Mouse (Mus musculus): ENCODE measurements around the gene Wars. TPM values are rescaled to one million over a fixed set of nuclear protein-coding genes. Genes with fewer than 3 reads are reported as not detected.

The Wars gene
- 111 and 113 TPM in 2 replicates for polyA plus RNA-seq (2016; fragmentation: Nextera tagmentation; extraction: Ambion mirVana)

DNA sequence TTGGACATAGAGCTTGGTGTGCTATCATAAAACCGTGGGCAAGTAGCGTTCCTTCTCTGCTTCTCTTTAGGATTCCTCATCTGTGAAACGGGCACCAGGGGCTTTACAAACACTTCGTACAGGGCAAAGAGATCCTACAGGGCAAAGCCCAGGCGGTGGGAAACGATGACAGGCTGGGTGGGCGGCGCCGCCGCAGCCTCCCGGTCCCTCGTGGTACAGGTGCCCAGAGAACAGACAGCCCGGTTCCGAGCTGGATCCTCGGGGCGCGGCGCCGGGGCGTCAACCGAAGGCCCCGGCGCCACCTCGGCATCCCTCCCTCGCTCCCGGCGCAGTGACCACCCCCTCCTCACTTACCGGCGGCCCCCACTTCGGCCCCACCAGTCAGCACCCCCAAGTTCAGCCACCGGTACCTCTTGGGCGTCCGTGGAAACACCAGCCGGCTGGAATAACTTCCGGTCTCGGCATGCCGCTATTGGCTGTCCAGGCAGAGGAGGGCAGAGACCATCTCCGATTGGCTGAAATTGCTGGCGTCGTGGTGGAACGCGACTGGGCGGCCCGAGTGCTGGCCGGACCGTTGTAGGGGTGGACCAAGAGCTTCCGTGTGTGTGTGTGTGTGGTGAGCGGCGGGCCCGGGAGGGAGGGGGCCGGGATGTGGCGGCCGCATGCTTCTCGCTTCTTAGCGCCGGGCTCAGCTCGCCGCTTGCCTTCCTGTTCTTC is at the start of gene Wars:
Gene Wars, minus strand, starts transcription at position 460 of the 717 bp plus-strand sequence.
- WGBS, result under 1% methylated on average over 58 of the region's 58 CpGs
- Histone ChIP-seq H3K4me1 (peaks cover 24% of the 10 kb centered on the region), H3K27ac (peak within 1 kb of the TSS; percentile 30; the same call in 1 of the 2 replicates), H3K4me2 (replicated peaks) (peak within 1 kb of the TSS; percentile 95), H3K9me3 (replicated peaks) (no peaks in the 10 kb centered on the region), H3K27me3 (no peaks in the 10 kb centered on the region), H3K36me3 (peaks cover 24% of the 10 kb centered on the region), H3K9ac (peak within 1 kb of the TSS; percentile 79), H3K4me3 (peak within 1 kb of the TSS; percentile 81)
- peak; percentile 100 for ATAC-seq (ENCODE audit: low FRiP score)

GRCm38 (mm10) chr12:108942203-108942923 is 48.4 kb upstream of the Wars start:
- no peak for ATAC-seq (ENCODE audit: low FRiP score)
- Histone ChIP-seq H3K36me3 (no peaks in the 10 kb centered on the region), H3K9ac (no peak overlapping the region), H3K9me3 (replicated peaks) (no peaks in the 10 kb centered on the region), H3K27ac (no peak overlapping the region), H3K4me2 (replicated peaks) (no peak overlapping the region), H3K4me1 (peaks cover 12% of the 10 kb centered on the region; the same call in 1 of the 2 replicates), H3K27me3 (no peaks in the 10 kb centered on the region), H3K4me3 (no peak overlapping the region)
- 84% methylated on average over 14 of the region's 14 CpGs for WGBS

DNA sequence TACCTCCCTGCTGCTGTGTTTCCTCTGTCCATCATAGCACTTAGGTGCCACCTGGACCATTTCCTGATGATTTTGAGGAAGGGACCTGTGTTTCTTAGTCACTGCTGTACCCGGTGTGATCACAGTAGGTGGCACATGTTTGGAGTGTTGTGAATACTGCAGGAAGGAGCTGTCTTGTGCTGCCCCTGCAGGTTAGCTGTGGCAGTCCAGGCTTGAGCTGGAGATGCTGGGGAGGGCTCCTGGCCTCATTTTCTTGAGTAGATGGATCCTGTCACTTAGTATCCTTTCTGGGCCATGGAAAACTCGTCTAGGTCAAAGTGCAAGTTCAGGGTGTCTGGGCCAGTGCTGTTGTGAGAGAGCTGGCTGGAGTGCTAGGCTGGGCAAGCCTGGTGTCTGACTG is 47.3 kb upstream of the Wars start:
- Histone ChIP-seq H3K27ac (no peak overlapping the region), H3K4me3 (no peak overlapping the region), H3K9me3 (replicated peaks) (no peaks in the 10 kb centered on the region), H3K4me1 (peaks cover 17% of the 10 kb centered on the region), H3K36me3 (no peaks in the 10 kb centered on the region), H3K4me2 (replicated peaks) (no peak overlapping the region), H3K9ac (no peak overlapping the region), H3K27me3 (no peaks in the 10 kb centered on the region)
- 57% methylated on average over 2 of the region's 2 CpGs for whole genome bisulfite sequencing
- no peak for ATAC-seq (ENCODE audit: low FRiP score)

- H3K27me3 ChIP-seq, result no peaks in the 10 kb centered on the region
- H3K4me2 ChIP-seq (replicated peaks), result no peak overlapping the region
- 52% methylated on average over 1 of the region's 1 CpGs for WGBS
- no peak overlapping the region for H3K4me3 ChIP-seq
- no peak overlapping the region for H3K27ac ChIP-seq
- no peaks in the 10 kb centered on the region for H3K9me3 ChIP-seq (replicated peaks)
- no peak overlapping the region for H3K9ac ChIP-seq
- H3K36me3 ChIP-seq, result no peaks in the 10 kb centered on the region
- peaks cover 17% of the 10 kb centered on the region for H3K4me1 ChIP-seq
- ATAC-seq (ENCODE audit: low FRiP score), result no peak
Measured at GRCm38 (mm10) chr12:108940255-108940654, 46.3 kb upstream of the Wars start.

GRCm38 (mm10) chr12:108939317-108939716 is 45.3 kb upstream of the Wars start:
- no peaks in the 10 kb centered on the region for H3K9me3 ChIP-seq (replicated peaks)
- WGBS, result 62% methylated on average over 9 of the region's 9 CpGs
- H3K27me3 ChIP-seq, result no peaks in the 10 kb centered on the region
- H3K4me1 ChIP-seq, result peaks cover 17% of the 10 kb centered on the region
- H3K9ac ChIP-seq, result no peak overlapping the region
- no peak overlapping the region for H3K4me3 ChIP-seq
- no peak overlapping the region for H3K4me2 ChIP-seq (replicated peaks)
- H3K36me3 ChIP-seq, result no peaks in the 10 kb centered on the region
- no peak for ATAC-seq (ENCODE audit: low FRiP score)
- peak overlapping the region; percentile 60 for H3K27ac ChIP-seq

GRCm38 (mm10) chr12:108938844-108939243 is 44.9 kb upstream of the Wars start:
- WGBS, result 80% methylated on average over 5 of the region's 5 CpGs

GRCm38 (mm10) chr12:108937506-108937905 is 43.5 kb upstream of the Wars start:
- Histone ChIP-seq H3K36me3 (no peaks in the 10 kb centered on the region), H3K4me2 (replicated peaks) (no peak overlapping the region), H3K27ac (no peak overlapping the region), H3K4me1 (peaks cover 22% of the 10 kb centered on the region), H3K27me3 (no peaks in the 10 kb centered on the region), H3K4me3 (no peak overlapping the region), H3K9ac (no peak overlapping the region), H3K9me3 (replicated peaks) (no peaks in the 10 kb centered on the region)
- ATAC-seq (ENCODE audit: low FRiP score), result no peak
- 88% methylated on average over 4 of the region's 4 CpGs for WGBS

More at GRCm38 (mm10) chr12:108938844-108939243, 44.9 kb upstream of the Wars start:
- no peak for ATAC-seq (ENCODE audit: low FRiP score)
- Histone ChIP-seq H3K4me2 (replicated peaks) (no peak overlapping the region), H3K36me3 (no peaks in the 10 kb centered on the region), H3K4me3 (no peak overlapping the region), H3K27me3 (no peaks in the 10 kb centered on the region), H3K27ac (peak overlapping the region; percentile 60; the same call in 1 of the 2 replicates), H3K4me1 (peaks cover 19% of the 10 kb centered on the region), H3K9me3 (replicated peaks) (no peaks in the 10 kb centered on the region), H3K9ac (no peak overlapping the region)

- no peak overlapping the region for H3K4me2 ChIP-seq (replicated peaks)
- peaks cover 28% of the 10 kb centered on the region for H3K4me1 ChIP-seq
- H3K9ac ChIP-seq, result no peak overlapping the region
- no peak for ATAC-seq (ENCODE audit: low FRiP score)
- H3K4me3 ChIP-seq, result no peak overlapping the region
- H3K27me3 ChIP-seq, result no peaks in the 10 kb centered on the region
- no peak overlapping the region for H3K27ac ChIP-seq
- H3K9me3 ChIP-seq (replicated peaks), result no peaks in the 10 kb centered on the region
- H3K36me3 ChIP-seq, result no peaks in the 10 kb centered on the region
- WGBS, result 59% methylated on average over 6 of the region's 6 CpGs
Measured at GRCm38 (mm10) chr12:108936834-108937233, 42.9 kb upstream of the Wars start.

DNA sequence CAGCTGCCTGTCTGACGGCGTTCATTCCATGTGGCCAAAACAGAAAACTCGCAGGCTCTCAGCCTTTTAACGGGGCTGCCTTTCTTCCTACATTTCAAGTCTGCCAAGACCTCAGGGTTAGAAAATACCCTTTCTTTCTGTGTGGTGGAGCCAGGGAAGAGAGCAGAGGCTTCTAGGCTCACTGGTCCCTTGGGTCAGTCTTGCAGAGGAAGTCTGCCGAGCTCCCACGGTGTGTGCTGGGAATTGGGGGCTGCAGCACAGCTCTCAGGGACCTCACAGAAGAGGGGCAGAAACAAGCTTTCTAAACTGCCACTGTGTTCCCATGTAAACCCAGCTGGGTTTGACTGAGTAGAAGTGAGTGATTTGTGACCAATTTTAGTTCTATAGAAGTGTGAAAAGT is 40.3 kb upstream of the Wars start:
- H3K4me3 ChIP-seq, result no peak overlapping the region
- no peak overlapping the region for H3K4me2 ChIP-seq (replicated peaks)
- no peaks in the 10 kb centered on the region for H3K36me3 ChIP-seq
- H3K27ac ChIP-seq, result no peak overlapping the region
- H3K27me3 ChIP-seq, result no peaks in the 10 kb centered on the region
- peaks cover 35% of the 10 kb centered on the region for H3K4me1 ChIP-seq
- no peaks in the 10 kb centered on the region for H3K9me3 ChIP-seq (replicated peaks)
- no peak for ATAC-seq (ENCODE audit: low FRiP score)
- 74% methylated on average over 6 of the region's 6 CpGs for WGBS
- no peak overlapping the region for H3K9ac ChIP-seq

- H3K36me3 ChIP-seq, result no peaks in the 10 kb centered on the region
- no peak for ATAC-seq (ENCODE audit: low FRiP score)
- WGBS, result 45% methylated on average over 2 of the region's 3 CpGs
Measured at GRCm38 (mm10) chr12:108932113-108932512, 38.1 kb upstream of the Wars start.

DNA sequence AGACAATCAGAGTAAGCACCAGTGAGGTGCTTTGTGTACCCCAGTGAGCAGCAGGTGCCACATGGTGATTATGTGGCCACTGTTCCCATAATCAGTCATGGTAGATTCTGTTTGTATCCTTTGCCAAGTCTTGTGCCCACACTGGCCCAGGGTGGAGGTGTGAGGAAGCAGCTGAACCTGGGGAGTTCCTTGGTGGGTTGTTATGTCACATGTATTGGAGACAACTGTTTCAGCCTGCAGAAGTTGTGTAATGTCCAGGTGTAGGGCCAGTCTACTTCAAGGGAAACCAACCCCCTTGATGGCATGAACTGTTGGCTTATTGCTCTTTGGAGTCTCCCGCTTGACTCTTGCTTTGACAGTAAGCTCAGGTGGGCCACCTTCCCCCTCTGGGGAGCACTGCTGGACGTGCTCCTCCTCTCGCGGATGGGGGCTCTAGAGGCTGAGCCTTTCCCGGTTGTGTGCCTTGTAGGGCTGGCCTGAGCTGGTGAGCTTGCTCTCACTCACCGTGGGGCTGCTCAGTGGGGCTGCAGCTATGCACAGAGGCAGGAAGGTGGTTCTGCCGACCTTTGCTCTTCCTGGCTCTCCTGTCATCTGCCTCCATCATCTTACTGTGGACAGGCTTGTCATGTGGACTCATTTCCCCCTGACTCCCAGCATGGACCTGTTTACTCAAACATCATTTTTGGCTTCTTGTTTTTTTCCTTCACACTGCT is 37.5 kb upstream of the Wars start:
- H3K4me1 ChIP-seq, result peaks cover 47% of the 10 kb centered on the region
- 55% methylated on average over 7 of the region's 7 CpGs for WGBS
- H3K4me2 ChIP-seq (replicated peaks), result no peak overlapping the region
- no peaks in the 10 kb centered on the region for H3K9me3 ChIP-seq (replicated peaks)
- no peak overlapping the region; the same call in 1 of the 2 replicates for H3K27ac ChIP-seq
- no peaks in the 10 kb centered on the region for H3K36me3 ChIP-seq
- no peak for ATAC-seq (ENCODE audit: low FRiP score)
- no peaks in the 10 kb centered on the region for H3K27me3 ChIP-seq
- no peak overlapping the region for H3K9ac ChIP-seq
- H3K4me3 ChIP-seq, result no peak overlapping the region

More at GRCm38 (mm10) chr12:108932113-108932512, 38.1 kb upstream of the Wars start:
- Histone ChIP-seq H3K9ac (no peak overlapping the region), H3K4me3 (no peak overlapping the region), H3K27me3 (no peaks in the 10 kb centered on the region), H3K27ac (no peak overlapping the region; the same call in none of the 2 replicates), H3K4me2 (replicated peaks) (no peak overlapping the region), H3K9me3 (replicated peaks) (no peaks in the 10 kb centered on the region), H3K4me1 (peaks cover 51% of the 10 kb centered on the region)

DNA sequence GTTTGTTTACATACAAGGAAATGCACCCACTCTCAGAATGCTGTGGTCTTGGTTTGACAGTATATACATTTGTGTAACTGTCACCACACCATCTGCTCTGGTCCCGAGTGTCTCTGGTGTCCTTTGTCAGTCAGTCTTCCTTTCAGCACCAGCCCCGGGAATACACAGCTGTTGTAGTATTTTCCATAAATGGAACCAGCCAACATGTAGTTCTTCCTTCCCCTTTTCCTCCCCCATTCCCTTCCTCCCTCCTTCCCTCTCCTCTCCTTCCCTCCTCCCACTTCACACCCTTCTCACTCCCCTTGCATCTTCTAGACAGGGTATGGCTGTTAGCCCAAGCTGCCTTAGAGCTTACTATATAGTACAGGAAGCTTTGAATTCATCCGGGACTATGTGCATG is 35.5 kb upstream of the Wars start:
- Histone ChIP-seq H3K4me1 (peaks cover 47% of the 10 kb centered on the region), H3K9ac (no peak overlapping the region), H3K4me2 (replicated peaks) (no peak overlapping the region), H3K36me3 (no peaks in the 10 kb centered on the region), H3K27me3 (no peaks in the 10 kb centered on the region), H3K27ac (no peak overlapping the region), H3K4me3 (no peak overlapping the region), H3K9me3 (replicated peaks) (no peaks in the 10 kb centered on the region)
- no peak for ATAC-seq (ENCODE audit: low FRiP score)
- WGBS, result 59% methylated on average over 3 of the region's 3 CpGs
